Mouse (Mus musculus) erythroblast, embryonic 14.5 days (primary cell): Measurements from ENCODE around the gene Ndst2.

ENCODE experiments used
- GATA1 ChIP-seq: IDR thresholded peaks from 2 replicates; pipeline ENCODE4 v1.6.1; 2012; ENCODE audit warnings: low read length, inconsistent platforms, mixed read lengths
- TAL1 ChIP-seq: IDR thresholded peaks from 3 replicates; pipeline ENCODE4 v1.6.1; 2012; ENCODE audit warnings: low read length, inconsistent platforms, mixed read lengths

DNA sequence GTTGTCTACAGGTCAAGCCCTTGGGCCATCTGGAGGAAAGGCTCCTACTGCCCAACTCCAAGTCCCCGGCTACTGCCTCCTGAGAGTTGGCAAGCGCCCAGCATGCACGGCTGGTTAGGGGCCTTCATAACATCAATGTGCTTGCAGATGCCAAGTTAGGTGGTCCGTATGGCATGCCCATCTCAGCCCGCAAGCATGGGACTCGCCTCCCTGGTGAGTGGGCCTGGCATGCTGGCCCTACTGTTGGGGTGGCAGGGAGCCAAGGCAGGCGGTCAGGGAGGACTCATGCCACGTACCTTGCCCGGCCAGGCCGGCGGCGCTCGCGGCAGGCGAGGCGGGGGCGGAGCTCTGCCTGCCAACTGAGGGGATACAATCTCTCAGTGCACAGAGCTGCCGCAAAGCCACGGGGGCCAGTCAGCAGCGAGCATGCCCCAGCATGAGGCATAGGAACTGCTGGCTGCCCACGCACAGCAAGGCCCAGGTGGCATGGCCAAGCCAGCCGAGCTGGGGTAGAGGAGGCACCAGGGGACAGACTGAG is 23.1 kb upstream of the Ndst2 start:
- TF ChIP-seq GATA1 (no peak), TAL1 (no peak)
